Mouse (Mus musculus) erythroblast, embryonic 14.5 days (primary cell): ENCODE measurements around the gene Slc13a5.

Experiments used
- GATA1 ChIP-seq: IDR thresholded peaks from 2 replicates; pipeline ENCODE4 v1.6.1; 2012; ENCODE audit warnings: low read length, inconsistent platforms, mixed read lengths
- TAL1 ChIP-seq: IDR thresholded peaks from 3 replicates; pipeline ENCODE4 v1.6.1; 2012; ENCODE audit warnings: low read length, inconsistent platforms, mixed read lengths

DNA sequence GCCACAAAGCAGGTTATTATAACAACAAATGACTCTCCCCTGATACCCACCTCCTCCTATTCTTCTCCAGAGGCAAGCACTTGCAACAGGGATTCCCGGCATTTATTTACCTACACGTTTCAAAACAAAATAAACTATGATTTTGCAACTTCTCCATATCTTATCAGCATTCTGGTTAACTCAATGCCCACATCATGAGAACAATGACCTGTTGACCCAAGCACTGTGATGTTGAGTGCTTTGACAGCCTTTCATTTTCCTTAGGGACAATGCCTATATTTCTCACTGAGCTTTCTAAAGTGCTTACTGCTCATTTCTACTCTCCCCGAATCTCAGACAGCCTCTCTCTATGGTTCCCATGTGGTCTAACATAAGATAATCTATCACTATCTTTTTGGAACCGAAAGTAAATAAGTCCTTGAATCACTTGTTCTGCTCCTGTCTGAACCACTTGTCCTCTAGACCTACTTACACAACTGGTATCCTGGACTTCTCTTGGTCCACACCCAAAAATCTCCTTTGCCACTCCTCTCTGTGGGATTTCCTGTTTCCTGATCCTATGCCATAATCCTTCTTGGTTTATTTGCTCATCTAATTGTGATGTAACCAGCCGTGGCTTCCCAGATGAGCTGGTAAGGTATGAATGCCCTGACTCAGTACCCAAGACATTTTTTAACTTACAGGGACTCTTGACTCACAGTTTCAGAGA lies 14.3 kb upstream of the Slc13a5 start:
- TF ChIP-seq TAL1, result no peak
- no peak for TF ChIP-seq GATA1
